Mouse (Mus musculus): Measurements from ENCODE around the gene Adap1.

DNA sequence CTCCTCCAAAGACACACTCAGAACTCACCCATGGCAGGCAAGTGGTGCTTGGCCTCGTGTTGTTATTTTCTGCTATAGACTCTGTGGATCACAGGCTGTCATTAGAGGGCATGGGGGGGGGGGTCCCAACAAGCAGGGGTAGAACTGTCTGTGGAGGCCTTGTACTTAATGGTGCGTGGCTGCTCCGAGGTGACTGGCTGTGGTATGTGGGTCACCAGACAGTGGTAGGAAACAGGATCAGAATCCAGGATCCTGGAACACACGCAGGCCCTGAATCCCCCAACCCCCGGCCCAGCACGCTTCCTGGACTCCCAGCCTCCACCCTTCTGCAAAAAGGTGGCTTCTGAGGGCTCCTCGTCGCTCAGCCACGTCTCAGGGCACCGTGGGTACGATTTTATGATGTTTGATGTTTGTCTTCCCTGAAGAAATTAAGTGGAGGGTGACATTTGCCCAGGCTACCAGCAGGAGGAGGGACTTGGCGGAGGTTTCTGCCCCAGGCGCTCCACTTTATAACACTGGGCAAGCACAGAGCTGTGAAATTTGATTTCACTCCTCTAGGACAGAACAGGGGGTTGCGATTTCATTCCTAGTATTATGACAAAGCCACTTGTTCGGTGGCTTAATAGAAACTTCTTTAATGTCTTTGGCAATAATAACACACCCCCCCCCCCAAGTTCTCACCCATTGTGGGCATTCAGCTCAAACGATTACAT, 8.0 kb upstream of the Adap1 start:
- TF ChIP-seq CTCF (IDR thresholded peaks at IDR 0.05; ENCODE audit: extremely low read depth, insufficient read depth, insufficient read length, insufficient replicate concordance): no peak
- no peak for TF ChIP-seq POLR2A (IDR thresholded peaks at IDR 0.05; ENCODE audit: low read depth, low read length)
